Mouse (Mus musculus) duodenum, adult 2 months (tissue): ENCODE measurements around the gene Gm20518. TPM values are rescaled to one million over a fixed set of nuclear protein-coding genes. Genes with fewer than 3 reads are reported as not detected.

Experiments used
- polyA plus RNA-seq: library from polyadenylated mRNA; depleted of rRNA; stranded (reverse); fragments of >200 nt; gene quantifications from 2 replicates; pipeline ENCODE4 v1.2.3, GENCODE M21; 2012; ENCODE audit warnings: low replicate concordance; rRNA removed

Gm20518 gene
- polyA plus RNA-seq, result 0.96 and 1.7 TPM in 2 replicates

DNA sequence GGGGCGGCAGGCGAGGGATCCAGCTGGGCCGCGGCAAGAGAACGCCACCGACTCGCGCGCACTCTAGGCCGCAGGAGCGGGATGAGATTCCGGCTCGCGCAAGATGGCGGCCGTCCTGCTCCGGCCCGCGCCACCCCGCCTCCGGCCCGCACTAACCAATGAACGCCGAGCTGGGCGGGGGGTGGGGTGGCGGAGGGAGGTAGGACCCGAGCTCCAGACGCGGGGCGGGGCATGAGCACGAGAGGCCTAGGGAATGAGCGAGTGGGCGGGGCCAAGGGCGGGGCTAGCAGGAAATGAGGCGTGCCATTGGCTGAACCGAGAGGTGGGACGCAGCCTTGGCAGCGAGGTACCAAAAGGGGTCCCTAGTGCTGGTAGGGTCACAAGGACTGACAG, at the start of gene Gm20518:
TSS of gene Gm20518 (minus strand) at position 105 of the 393 bp plus-strand sequence.

DNA sequence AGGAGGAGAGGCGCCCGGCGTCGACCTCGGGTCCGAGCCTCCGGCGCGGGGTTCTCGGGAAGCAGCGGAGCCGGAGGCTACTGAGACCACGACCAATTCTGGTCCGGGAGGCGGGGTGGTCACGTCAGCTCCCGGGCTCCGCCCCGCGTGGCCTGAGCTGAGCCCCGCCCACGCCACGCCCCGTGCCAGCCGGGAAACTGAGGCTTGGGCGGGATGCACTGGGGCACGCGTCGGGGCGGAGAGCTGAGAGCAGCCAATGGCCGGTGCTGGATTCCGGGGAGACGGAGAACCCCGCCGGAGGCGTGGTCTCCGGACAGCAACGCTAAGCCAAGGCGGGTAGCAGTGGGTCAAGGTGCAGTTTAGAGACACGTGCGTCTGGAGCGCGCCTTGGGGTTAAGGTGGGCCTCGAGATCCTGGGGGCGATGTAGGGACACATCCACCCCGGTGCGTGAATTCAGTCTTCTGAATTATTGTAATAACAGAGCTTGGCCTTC, 36.7 kb upstream of the Gm20518 start, which contains the start of gene Slc25a1:
TSS of gene Slc25a1 (minus strand) at position 133 of the 494 bp plus-strand sequence.

DNA sequence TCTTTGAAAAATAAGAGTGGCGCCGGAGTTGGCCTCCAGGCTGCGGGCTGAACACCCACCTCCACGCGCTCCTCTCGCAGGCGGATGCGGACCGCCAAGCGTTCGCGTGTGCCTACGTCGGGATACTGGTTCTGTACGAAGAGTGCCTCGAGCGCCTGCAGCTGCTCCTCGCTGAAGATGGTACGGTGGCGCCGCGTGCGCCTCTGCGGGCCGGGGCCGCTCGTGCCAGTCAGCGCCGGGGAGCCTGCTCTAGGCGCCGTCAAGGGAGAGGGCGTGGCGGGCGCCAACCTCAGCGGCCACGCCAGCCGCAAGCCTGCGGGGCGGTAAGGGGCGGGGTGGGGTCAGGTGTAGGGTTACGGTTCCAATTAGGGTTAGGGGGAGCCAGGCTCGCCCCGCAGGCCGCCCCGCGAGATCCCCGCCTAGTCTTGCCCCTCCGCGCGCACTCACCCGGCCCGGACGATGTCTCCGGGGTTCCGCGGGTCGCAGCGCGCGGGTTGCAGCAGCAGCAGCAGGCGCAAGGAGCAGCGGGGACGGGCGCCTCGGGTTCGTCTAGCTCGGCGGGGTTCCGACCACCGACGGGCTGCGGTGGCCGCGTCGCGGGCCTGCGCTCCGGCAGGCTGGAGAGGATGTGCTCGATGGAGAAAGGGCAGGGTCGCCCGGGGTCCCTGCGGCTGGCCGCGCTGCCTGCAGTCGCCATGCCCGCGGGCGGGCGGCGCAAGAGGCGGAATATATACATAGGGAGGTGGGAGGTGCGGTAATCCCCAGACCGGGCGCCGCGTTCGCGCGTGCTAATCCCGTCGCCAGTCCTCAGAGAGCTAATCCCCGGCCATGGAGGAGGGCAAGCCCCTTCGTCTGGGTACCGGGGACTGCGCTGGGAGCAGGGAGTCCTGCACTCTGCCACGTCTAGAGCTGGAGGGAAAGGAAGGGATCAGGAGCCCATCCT, 23.1 kb upstream of the Gm20518 start, which contains the start of gene Gsc2:
TSS of gene Gsc2 (minus strand) at position 753 of the 943 bp plus-strand sequence.

DNA sequence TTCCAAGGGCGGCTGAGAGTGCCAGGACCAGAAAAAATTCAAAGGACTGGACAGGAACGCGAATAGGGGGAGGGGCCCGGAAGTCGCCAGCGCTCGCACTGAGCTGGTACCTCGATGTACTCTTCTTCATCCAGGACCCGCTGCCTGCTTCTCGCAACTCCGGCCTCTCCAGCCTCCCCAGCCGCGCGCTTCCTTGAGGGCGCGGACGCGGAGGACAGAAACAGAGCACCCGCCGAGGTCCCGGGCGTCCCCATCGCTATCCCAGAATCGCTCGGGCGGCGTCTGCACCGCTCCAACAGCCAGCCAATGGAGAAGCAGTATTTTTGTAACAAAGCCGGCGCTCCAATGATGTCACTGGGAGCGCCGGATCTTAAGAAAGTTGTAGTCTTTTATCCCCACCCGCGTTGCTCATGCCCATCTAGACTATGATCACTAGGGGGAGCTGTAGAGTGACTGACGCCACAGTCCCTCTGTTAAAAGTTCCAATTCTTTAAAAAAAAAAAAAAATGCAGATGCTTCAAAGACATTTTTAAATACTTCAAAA, 19.7 kb upstream of the Gm20518 start, which contains the start of gene Ess2:
TSS of gene Ess2 (minus strand) at position 297 of the 544 bp plus-strand sequence.

DNA sequence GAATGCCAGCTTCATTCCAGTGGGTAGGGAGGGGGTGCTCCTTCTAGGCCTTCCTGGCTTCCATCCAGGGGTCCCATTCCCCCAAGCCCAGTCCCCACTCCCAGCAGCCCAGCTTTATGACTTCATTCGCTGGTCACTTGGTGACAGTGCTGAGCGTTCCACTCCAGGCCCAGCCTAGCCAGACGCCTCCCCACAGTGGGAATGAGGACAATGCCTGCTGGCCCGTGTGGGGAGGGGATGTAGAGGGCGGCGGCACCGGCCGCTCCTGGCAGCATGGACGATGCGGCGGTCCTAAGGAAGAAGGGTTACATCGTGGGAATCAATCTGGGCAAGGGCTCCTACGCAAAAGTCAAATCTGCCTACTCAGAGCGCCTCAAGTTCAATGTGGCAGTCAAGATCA, 7.0 kb upstream of the Gm20518 start, which contains the start of the genes Dgcr2 and Tssk2:
TSS of gene Dgcr2 (minus strand) at position 101 of the 400 bp plus-strand sequence.
TSS of gene Tssk2 (plus strand) at position 176 of the 400 bp plus-strand sequence.

DNA sequence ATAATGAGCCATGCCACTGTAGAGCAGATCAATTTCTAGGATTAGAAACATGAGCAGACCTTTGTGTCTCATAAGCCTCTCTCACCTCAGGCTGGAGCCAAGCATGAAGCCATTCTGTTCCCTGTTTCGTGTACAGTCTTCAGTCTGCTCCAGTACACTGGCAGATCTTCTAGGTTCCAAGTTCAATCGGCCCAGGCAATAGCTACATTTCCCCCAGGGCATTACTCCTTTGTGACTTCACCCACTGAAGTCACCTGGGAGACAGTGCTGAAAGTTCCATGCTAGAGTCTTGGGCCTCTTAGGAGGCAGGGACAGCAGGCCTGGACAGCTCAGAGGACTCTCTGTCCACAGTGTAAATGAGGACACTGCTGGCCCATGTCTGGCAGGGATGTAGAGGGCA, 2.5 kb upstream of the Gm20518 start, which contains the start of gene Tssk1:
TSS of gene Tssk1 (plus strand) at position 301 of the 400 bp plus-strand sequence.

DNA sequence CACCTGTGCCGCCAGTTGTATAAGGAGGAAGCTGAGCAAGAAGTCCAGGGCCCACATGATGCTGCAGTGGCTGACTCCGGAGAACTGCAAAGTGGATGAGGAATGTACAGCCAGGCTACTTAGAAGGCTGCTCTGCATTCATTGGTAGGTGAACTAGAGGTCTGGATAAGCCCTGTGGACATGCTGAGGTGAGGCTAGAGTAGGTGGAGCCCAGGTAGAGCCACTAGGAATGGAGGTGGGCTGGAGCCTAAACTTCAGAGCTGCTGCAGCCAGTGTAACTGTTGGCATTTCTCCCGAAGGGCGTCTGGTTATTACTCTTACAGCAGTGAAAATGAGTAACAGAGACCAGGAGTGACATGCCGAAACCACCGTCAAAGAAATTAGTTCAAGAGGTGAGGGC, 53.4 kb downstream of the Gm20518 start, which contains the start of gene Car15:
TSS of gene Car15 (minus strand) at position 314 of the 400 bp plus-strand sequence.

DNA sequence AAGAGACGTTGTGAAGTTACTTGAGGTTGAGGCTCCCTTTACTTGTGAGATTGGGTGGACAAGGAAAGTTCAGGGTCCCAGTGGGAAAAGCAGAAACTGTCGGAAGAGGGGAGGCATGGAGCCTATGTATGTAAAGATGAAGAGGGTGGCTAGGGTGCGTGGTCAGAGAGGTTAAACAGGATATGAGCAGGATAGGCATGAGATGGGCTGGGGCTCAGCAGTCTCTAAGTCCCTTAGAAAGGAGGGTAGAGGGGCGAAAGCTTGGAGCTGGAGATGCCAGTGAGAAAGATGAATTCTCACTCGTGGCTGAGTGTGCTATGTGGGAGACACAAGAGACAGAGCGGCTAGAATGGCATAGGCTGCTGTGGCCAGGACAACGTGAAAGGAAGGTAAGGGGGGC, 58.6 kb downstream of the Gm20518 start, which contains the start of gene B830017H08Rik:
TSS of gene B830017H08Rik (plus strand) at position 301 of the 400 bp plus-strand sequence.

DNA sequence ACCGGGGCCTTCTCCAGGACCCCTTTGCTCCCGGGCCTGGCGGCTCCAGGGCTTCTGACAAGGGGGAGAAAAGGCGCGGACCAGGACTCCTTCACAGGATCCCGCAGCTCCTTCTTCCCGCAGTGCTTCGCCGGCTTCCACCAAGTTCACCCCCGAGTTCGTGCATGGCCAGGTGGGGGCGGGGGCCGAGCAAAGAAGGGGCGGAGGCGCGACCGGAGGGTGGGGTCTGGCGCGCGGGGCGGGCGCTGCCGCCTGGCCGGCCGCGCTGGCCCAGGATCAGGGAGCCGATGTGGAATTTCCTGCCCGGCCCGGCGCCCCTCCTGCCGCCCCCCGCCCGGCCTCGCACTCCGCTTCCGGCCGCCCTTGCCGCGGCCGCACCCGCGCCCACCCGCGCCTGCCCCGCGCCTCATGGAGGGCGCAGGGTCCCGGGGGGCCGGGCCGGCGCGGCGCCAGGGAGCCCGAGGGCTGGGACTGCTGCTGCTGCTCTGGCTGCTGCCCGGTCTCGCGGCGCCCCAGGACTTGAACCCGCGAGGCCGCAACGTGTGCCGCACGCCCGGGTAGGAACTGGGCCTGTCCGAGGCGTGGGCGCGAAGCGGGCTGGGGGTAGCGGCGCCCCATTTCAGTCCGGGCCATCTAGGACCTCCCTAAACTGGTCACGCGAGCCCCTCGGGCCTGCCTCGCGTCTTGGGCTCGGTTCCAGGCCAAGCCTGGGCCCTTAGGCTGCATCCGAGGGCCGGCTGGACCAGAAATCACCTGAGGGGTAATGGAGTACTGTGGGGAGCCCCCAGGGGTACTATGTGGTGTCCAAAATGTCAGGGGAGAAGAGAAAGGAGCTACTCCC, 94.3 kb downstream of the Gm20518 start, which contains the start of gene Scarf2:
TSS of gene Scarf2 (plus strand) at position 312 of the 841 bp plus-strand sequence.

Other genes with a start within 250 kb of the Gm20518 start
- 0.55 and 0.85 TPM in 2 replicates for gene Ccdc74a, start 245.2 kb downstream of the Gm20518 start, polyA plus RNA-seq
- gene Med15, start 158.8 kb downstream of the Gm20518 start, polyA plus RNA-seq, result 85.9 and 111 TPM in 2 replicates
- gene Klhl22, start 132.1 kb downstream of the Gm20518 start, polyA plus RNA-seq, result 24.2 and 34.0 TPM in 2 replicates
- gene Scarf2, start 94.4 kb downstream of the Gm20518 start, polyA plus RNA-seq, result 32.0 and 34.5 TPM in 2 replicates
- gene B830017H08Rik, start 58.5 kb downstream of the Gm20518 start, polyA plus RNA-seq, result 0.05 TPM in 1 of 2 replicates, not detected in the other
- gene Car15, start 53.3 kb downstream of the Gm20518 start, polyA plus RNA-seq, result 9.6 and 13.0 TPM in 2 replicates
- gene Tssk1, start 2.6 kb upstream of the Gm20518 start, polyA plus RNA-seq, result 0.05 TPM in 1 of 2 replicates, not detected in the other
- gene Dgcr2, start 6.9 kb upstream of the Gm20518 start, polyA plus RNA-seq, result 105 and 128 TPM in 2 replicates
- not detected in 2 replicates for gene Tssk2, start 7.0 kb upstream of the Gm20518 start, polyA plus RNA-seq
- 14.2 and 14.3 TPM in 2 replicates for gene Ess2, start 19.7 kb upstream of the Gm20518 start, polyA plus RNA-seq
- not detected in 2 replicates for gene Gsc2, start 23.4 kb upstream of the Gm20518 start, polyA plus RNA-seq
- 321 and 435 TPM in 2 replicates for gene Slc25a1, start 36.5 kb upstream of the Gm20518 start, polyA plus RNA-seq
- not detected in 2 replicates for gene Vpreb2, start 88.8 kb upstream of the Gm20518 start, polyA plus RNA-seq
- 67.4 and 199 TPM in 2 replicates for gene Dgcr6, start 161.2 kb upstream of the Gm20518 start, polyA plus RNA-seq
- 50.2 and 81.1 TPM in 2 replicates for gene Prodh, start 198.5 kb upstream of the Gm20518 start, polyA plus RNA-seq
- gene Rtn4r, start 236.0 kb upstream of the Gm20518 start, polyA plus RNA-seq, result 11.3 and 34.8 TPM in 2 replicates